Mouse (Mus musculus): ENCODE data around the gene Cd200r3. TPM values are rescaled to one million over a fixed set of nuclear protein-coding genes. Genes with fewer than 3 reads are reported as not detected.

Gene Cd200r3
- total RNA-seq, 2 experiments from 2014 or later: not detected

- intact Hi-C loops (cut with DNase I): no loop called here
- DNase-seq (ENCODE audit: low spot score in 2 of 2): no peak
Measured at GRCm38 (mm10) chr16:44984925-44985324, 41.4 kb downstream of the Cd200r3 start.

GRCm38 (mm10) chr16:44986029-44986428 lies 42.6 kb downstream of the Cd200r3 start:
- DNase-seq (ENCODE audit: low spot score in 2 of 2): no peak
- intact Hi-C loops (cut with DNase I): no loop called here

- DNase-seq (ENCODE audit: low spot score in 2 of 2): no peak
- intact Hi-C loops (cut with DNase I): no loop called here
Measured at GRCm38 (mm10) chr16:44988667-44989357, 45.3 kb downstream of the Cd200r3 start.

- intact Hi-C loops (cut with DNase I): no loop called here
- peak in 1 of 2 experiments; percentile 47 for DNase-seq (ENCODE audit: low spot score in 2 of 2)
Measured at GRCm38 (mm10) chr16:44993319-44994019, 50.0 kb downstream of the Cd200r3 start.

- intact Hi-C loops (cut with DNase I): no loop called here
- no peak for DNase-seq (ENCODE audit: low spot score in 2 of 2)
Measured at GRCm38 (mm10) chr16:44994206-44994953, 50.9 kb downstream of the Cd200r3 start.

- intact Hi-C loops (cut with DNase I): no loop called here
- no peak for DNase-seq (ENCODE audit: low spot score in 2 of 2)
Measured at GRCm38 (mm10) chr16:44995111-44995510, 51.6 kb downstream of the Cd200r3 start.

- no peak for DNase-seq (ENCODE audit: low spot score in 2 of 2)
- intact Hi-C loops (cut with DNase I): no loop called here
Measured at GRCm38 (mm10) chr16:44996701-44997100, 53.2 kb downstream of the Cd200r3 start.

- intact Hi-C loops (cut with DNase I): no loop called here
- no peak for DNase-seq (ENCODE audit: low spot score in 2 of 2)
Measured at GRCm38 (mm10) chr16:44999537-44999936, 56.1 kb downstream of the Cd200r3 start.

- DNase-seq (ENCODE audit: low spot score in 2 of 2): no peak
- intact Hi-C loops (cut with DNase I): no loop called here
Measured at GRCm38 (mm10) chr16:45004443-45004842, 61.0 kb downstream of the Cd200r3 start.

GRCm38 (mm10) chr16:45005280-45005679 lies 61.8 kb downstream of the Cd200r3 start:
- no peak for DNase-seq (ENCODE audit: low spot score in 2 of 2)
- intact Hi-C loops (cut with DNase I): no loop called here

GRCm38 (mm10) chr16:45006971-45007370 lies 63.5 kb downstream of the Cd200r3 start:
- intact Hi-C loops (cut with DNase I): no loop called here
- no peak for DNase-seq (ENCODE audit: low spot score in 2 of 2)

- intact Hi-C loops (cut with DNase I): no loop called here
- DNase-seq (ENCODE audit: low spot score in 2 of 2): peak in 1 of 2 experiments; percentile 34
Measured at GRCm38 (mm10) chr16:45007807-45008206, 64.3 kb downstream of the Cd200r3 start.

GRCm38 (mm10) chr16:45009634-45010033 lies 66.2 kb downstream of the Cd200r3 start:
- intact Hi-C loops (cut with DNase I): no loop called here
- no peak for DNase-seq (ENCODE audit: low spot score in 2 of 2)

GRCm38 (mm10) chr16:45015591-45015990 lies 72.1 kb downstream of the Cd200r3 start:
- no peak for DNase-seq (ENCODE audit: low spot score in 2 of 2)
- intact Hi-C loops (cut with DNase I): no loop called here

- no peak for DNase-seq (ENCODE audit: low spot score in 2 of 2)
- intact Hi-C loops (cut with DNase I): no loop called here
Measured at GRCm38 (mm10) chr16:45016488-45016887, 73.0 kb downstream of the Cd200r3 start.

- no peak for DNase-seq (ENCODE audit: low spot score in 2 of 2)
- intact Hi-C loops (cut with DNase I): no loop called here
Measured at GRCm38 (mm10) chr16:45018868-45019267, 75.4 kb downstream of the Cd200r3 start.

- intact Hi-C loops (cut with DNase I): loop anchor here (5.0 kb wide), 1 partner anchor 253 kb away; the partner anchor contains the start of gene Cd200r1
- DNase-seq (ENCODE audit: low spot score in 2 of 2): no peak
Measured at GRCm38 (mm10) chr16:45020055-45020454, 76.6 kb downstream of the Cd200r3 start.

GRCm38 (mm10) chr16:45020669-45021309 lies 77.3 kb downstream of the Cd200r3 start:
- intact Hi-C loops (cut with DNase I): loop anchor here (5.0 kb wide), 1 partner anchor 253 kb away; the partner anchor contains the start of gene Cd200r1
- no peak for DNase-seq (ENCODE audit: low spot score in 2 of 2)

- intact Hi-C loops (cut with DNase I): loop anchor here (5.0 kb wide), 1 partner anchor 254 kb away; the partner anchor contains the start of gene Cd200r1
Measured at GRCm38 (mm10) chr16:45021443-45021842, 78.0 kb downstream of the Cd200r3 start.

GRCm38 (mm10) chr16:45023904-45024303 lies 80.4 kb downstream of the Cd200r3 start:
- intact Hi-C loops (cut with DNase I): loop anchor here (5.0 kb wide), 1 partner anchor 257 kb away; the partner anchor contains the start of gene Cd200r1
- peak; percentile 42 to 60 for DNase-seq (ENCODE audit: low spot score in 2 of 2)

More at GRCm38 (mm10) chr16:45021443-45021842, 78.0 kb downstream of the Cd200r3 start:
- no peak for DNase-seq (ENCODE audit: low spot score in 2 of 2)

All from left cerebral cortex, postnatal 25 days (tissue).